Mouse (Mus musculus) myocyte (in vitro differentiated cells): ENCODE measurements at regions not wholly inside any gene's neighbourhood (a gene's known extent, or its start where the extent isn't known, plus 50 kb on each side); places are given as distances from the start of the nearest gene placed in this dataset.

Experiments used
- E2F4 ChIP-seq: IDR thresholded peaks from one replicate; pipeline ENCODE4 v1.6.1; 2011; ENCODE audit warnings: mild to moderate bottlenecking, control low read depth, moderate library complexity; ENCODE audit not compliant: insufficient read depth
- MAX ChIP-seq: IDR thresholded peaks from one replicate; pipeline ENCODE4 v1.6.1; 2011; ENCODE audit warnings: low read depth, mild to moderate bottlenecking, control low read depth
- MYOD1 ChIP-seq, 3 experiments: IDR thresholded peaks; one replicate each; pipeline ENCODE4 v1.6.1; 2011; ENCODE audit warnings: control low read depth in 2 of 3, low read depth in 2 of 3, mild to moderate bottlenecking in 2 of 3, moderate library complexity in 1 of 3; ENCODE audit not compliant: insufficient read length in 2 of 3, control insufficient read depth in 1 of 3
- MYOG ChIP-seq, 3 experiments: IDR thresholded peaks; one replicate each; pipeline ENCODE4 v1.6.1; 2011; ENCODE audit warnings: control low read depth in 2 of 3, low read depth in 2 of 3, mild to moderate bottlenecking in 2 of 3; ENCODE audit not compliant: insufficient read length in 2 of 3, control insufficient read depth in 1 of 3, insufficient read depth in 1 of 3
- POLR2A ChIP-seq: IDR thresholded peaks from one replicate; pipeline ENCODE4 v1.6.1; 2011; ENCODE audit warnings: low read depth, mild to moderate bottlenecking, control low read depth, moderate library complexity; ENCODE audit not compliant: insufficient read length
- POLR2AphosphoS2 ChIP-seq: IDR thresholded peaks from one replicate; pipeline ENCODE4 v1.6.1; 2011; ENCODE audit warnings: low read depth, control low read depth; ENCODE audit not compliant: insufficient read length
- SRF ChIP-seq: IDR thresholded peaks from one replicate; pipeline ENCODE4 v1.6.1; 2011; ENCODE audit warnings: low read depth; ENCODE audit not compliant: control insufficient read depth, insufficient read length
- TCF12 ChIP-seq: IDR thresholded peaks from one replicate; pipeline ENCODE4 v1.6.1; 2011; ENCODE audit warnings: mild to moderate bottlenecking, control low read depth; ENCODE audit not compliant: poor library complexity, insufficient read depth, severe bottlenecking
- TCF3 ChIP-seq: IDR thresholded peaks from one replicate; pipeline ENCODE4 v1.6.1; 2011; ENCODE audit warnings: low read depth, control low read depth; ENCODE audit not compliant: insufficient read length
- USF1 ChIP-seq: IDR thresholded peaks from one replicate; pipeline ENCODE4 v1.6.1; 2011; ENCODE audit warnings: low read depth, mild to moderate bottlenecking, control low read depth, moderate library complexity

GRCm38 (mm10) chr5:101543326-101543725, 121.5 kb downstream of the Nkx6-1 start:
- TF ChIP-seq TCF12 (no peak), MYOD1 (IDR thresholded peaks at IDR 0.05; ENCODE audit: control insufficient read depth in 1 of 3, insufficient read length in 2 of 3, low read depth in 2 of 3) (no peak), POLR2A (no peak), USF1 (no peak), MAX (no peak), TCF3 (no peak), SRF (no peak), POLR2AphosphoS2 (no peak), E2F4 (no peak), MYOG (IDR thresholded peaks at IDR 0.05; ENCODE audit: control insufficient read depth in 1 of 3, insufficient read depth in 1 of 3, insufficient read length in 2 of 3, low read depth in 2 of 3) (no peak)
